Mouse (Mus musculus) forebrain, embryonic 15.5 days (tissue): Measurements from ENCODE around the gene Plekhd1. TPM values are rescaled to one million over a fixed set of nuclear protein-coding genes. Genes with fewer than 3 reads are reported as not detected.

Experiments used
- ATAC-seq: fragments of 200-750 bp; cut with Nextera tagmentation; replicated peaks from 2 replicates; pipeline ENCODE4 v1.8.0; 2017; ENCODE audit warnings: mild to moderate bottlenecking, moderate TSS enrichment, moderate library complexity
- H3K27ac ChIP-seq: fragments of 300-500 bp; sonication (generic); replicated peaks from 2 replicates; pipeline ENCODE4 v1.5.1; 2015; ENCODE audit warnings: mild to moderate bottlenecking, inconsistent platforms
- H3K27me3 ChIP-seq: fragments of 300-500 bp; sonication (generic); 2 replicates; pipeline ENCODE4 v1.6.1; 2015; ENCODE audit warnings: inconsistent platforms
- H3K36me3 ChIP-seq: fragments of 300-500 bp; sonication (generic); 2 replicates; pipeline ENCODE4 v1.6.1; 2015; ENCODE audit warnings: mild to moderate bottlenecking, inconsistent platforms
- H3K4me1 ChIP-seq: fragments of 300-500 bp; sonication (generic); 2 replicates; pipeline ENCODE4 v1.6.1; 2015; ENCODE audit warnings: inconsistent platforms
- H3K4me2 ChIP-seq: fragments of 300-500 bp; sonication (generic); replicated peaks from 2 replicates; pipeline ENCODE4 v1.6.1; 2015; ENCODE audit warnings: mild to moderate bottlenecking, inconsistent platforms
- H3K4me3 ChIP-seq: fragments of 300-500 bp; sonication (generic); 2 replicates; pipeline ENCODE4 v1.5.1; 2015; ENCODE audit warnings: mild to moderate bottlenecking, inconsistent platforms
- H3K9ac ChIP-seq: fragments of 300-500 bp; sonication (generic); replicated peaks from 2 replicates; pipeline ENCODE4 v1.6.1; 2015; ENCODE audit warnings: mild to moderate bottlenecking, inconsistent platforms
- H3K9me3 ChIP-seq: fragments of 300-500 bp; sonication (generic); 2 replicates; pipeline ENCODE4 v1.6.1; 2016; ENCODE audit warnings: inconsistent platforms
- WGBS: fragments of 180-500 bp; shearing (Covaris S2); methylation state at CpG from one replicate; pipeline ENCODE4 v1.1.7; 2015; ENCODE audit warnings: mixed read lengths; 5-methylcytosine and 5-hydroxymethylcytosine counted together
- polyA plus RNA-seq: library from polyadenylated mRNA; unstranded; fragments of >200 nt; fragmentation: Nextera tagmentation; extraction: Ambion mirVana; gene quantifications from 2 replicates; pipeline ENCODE4 v1.2.1, GENCODE M21; 2015

The Plekhd1 gene
- polyA plus RNA-seq: 0.46 and 0.89 TPM in 2 replicates

DNA sequence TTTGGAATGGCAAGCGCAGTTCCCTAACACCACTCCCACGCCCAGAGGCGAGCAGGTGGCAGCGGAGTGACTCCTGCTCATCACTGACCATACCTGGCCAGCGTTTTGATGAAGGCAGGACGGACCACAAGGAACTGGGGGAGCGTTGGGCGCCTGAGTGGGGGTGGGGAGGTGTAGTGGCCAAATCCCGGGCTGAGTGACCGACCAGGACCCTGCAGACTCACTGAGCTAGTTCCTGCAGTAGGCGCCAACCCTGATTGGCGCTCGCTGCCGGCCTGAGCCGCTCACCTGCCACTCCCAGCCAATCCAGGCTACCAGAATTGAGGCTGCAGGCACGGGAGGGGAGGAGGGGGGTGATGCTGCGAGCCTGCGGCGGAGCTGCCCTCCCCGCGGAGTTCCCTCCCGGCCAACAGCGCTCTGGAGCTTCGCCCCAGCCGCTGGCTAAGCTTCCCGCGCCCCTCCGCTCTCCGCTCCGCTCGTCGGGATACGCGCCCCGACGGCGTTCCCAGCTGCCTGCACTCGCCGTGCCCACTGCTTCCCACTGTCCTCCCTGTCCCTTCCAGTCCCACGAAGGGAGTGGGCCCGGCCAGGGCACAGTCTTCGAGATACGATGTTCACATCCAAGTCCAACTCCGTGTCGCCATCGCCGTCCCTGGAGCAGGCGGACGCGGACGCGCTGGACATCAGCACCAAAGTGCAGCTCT lies at the start of gene Plekhd1:
TSS of gene Plekhd1 (plus strand) at position 323 of the 704 bp plus-strand sequence.
- Histone ChIP-seq H3K4me2 (peak within 1 kb of the TSS; percentile 52), H3K27me3 (peaks cover 42% of the 10 kb centered on the region), H3K9me3 (no peaks in the 10 kb centered on the region), H3K27ac (no peak within 1 kb of the TSS), H3K4me1 (peaks cover 22% of the 10 kb centered on the region), H3K9ac (peak within 1 kb of the TSS; percentile 14; the same call in 1 of the 2 replicates), H3K4me3 (peak within 1 kb of the TSS; percentile 36), H3K36me3 (no peaks in the 10 kb centered on the region)
- WGBS: 1% methylated on average over 48 of the region's 52 CpGs
- ATAC-seq: peak; percentile 62; the same call in 1 of the 2 replicates

DNA sequence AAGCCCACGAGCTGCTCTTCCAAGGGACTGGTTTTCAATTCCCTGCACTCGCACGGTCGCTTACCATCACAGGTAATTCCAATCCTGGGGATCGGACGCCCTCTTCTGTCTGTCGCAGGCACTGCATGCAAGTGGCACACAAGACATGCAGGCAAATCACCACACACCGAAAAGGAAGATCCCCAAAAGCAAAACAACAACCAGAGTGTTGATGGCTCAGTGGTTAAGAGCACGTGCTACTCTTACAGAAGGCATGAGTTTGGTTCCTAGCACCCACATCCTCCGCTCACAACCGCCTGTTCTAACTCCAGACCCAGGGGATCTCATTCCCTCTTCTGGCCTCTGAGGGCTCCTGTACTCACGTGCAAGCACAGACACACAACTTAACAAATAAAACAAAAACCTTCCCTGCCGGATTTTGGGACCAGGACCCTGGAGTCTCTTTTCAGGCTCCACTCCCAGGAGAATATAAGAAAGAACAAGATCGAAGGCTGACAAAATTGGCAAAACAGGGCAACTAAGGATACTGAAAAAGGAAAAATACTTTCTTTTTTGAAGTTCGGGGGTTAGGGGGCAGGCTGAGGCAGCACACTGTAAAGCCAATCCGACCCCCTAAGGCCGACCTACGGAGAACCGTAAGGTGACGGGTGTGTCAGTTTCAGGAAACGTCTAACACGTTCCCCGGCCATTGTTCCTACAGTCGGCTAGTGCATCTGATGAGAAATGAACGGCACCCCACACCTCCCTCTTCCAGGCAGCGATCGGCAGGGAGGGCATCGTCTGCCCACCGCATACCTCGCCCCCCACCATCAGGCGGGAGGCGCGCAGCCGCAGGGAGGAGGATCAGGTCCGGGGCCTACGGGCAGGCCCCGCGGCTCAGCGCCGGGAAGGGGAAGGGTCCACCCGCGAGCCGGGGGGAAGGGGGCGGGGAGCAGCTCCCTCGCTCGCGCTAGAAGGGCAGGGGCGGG lies 49.4 kb upstream of the Plekhd1 start:
- Histone ChIP-seq H3K27me3 (no peaks in the 10 kb centered on the region), H3K9ac (peak overlapping the region; percentile 83), H3K36me3 (peaks cover 39% of the 10 kb centered on the region), H3K4me2 (peak overlapping the region; percentile 87), H3K9me3 (no peaks in the 10 kb centered on the region), H3K27ac (peak overlapping the region; percentile 94), H3K4me1 (peaks cover 55% of the 10 kb centered on the region), H3K4me3 (peak overlapping the region; percentile 63)
- ATAC-seq: no peak; the same call in 1 of the 2 replicates
- WGBS: 3% methylated on average over 42 of the region's 48 CpGs

DNA sequence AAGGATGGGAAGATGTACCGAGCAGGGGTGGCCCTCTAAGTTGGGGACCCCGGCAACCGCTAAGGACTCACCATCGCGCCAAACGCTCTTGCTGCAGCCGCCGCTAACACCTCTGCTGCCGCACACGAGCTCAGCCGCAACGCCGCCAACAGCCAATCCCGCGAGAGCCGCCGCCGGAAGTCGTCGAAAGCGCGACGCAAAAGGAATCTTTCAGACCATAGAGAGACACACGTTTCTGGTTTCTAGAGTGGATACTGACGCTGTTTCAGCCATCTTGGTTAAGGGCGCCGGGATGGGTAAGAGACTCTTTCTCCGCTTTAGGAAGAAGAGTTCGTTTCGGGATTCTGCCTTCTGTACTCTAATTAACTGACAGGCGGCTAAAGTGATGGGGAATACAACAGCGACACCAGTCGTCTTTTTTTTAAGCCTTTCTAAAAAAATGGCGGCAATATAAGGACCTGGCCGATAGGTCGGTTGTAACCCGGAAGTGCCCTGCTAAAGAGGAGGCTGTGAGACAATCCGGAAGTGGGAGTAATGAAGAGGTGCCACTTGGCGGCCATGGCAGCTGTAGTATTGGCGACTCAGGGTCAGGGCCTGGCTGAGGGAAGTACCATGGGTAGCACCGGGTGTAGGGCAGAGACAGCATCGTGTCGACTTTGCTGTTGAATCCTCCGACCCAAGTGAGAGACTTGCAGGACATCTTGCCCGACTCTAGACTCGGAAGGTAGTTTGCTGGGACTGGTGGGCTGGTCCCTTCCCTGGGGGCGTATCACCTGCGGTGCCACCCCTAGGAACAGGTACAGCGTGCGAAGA lies 48.5 kb upstream of the Plekhd1 start, which contains the start of the genes Slc39a9 and Erh:
TSS of gene Slc39a9 (plus strand) at position 191 of the 813 bp plus-strand sequence.
TSS of gene Erh (minus strand) at position 649 of the 813 bp plus-strand sequence.
- peak; percentile 98 for ATAC-seq
- Histone ChIP-seq H3K36me3 (peaks cover 30% of the 10 kb centered on the region), H3K4me2 (peak within 1 kb of the TSS; percentile 87), H3K9me3 (no peaks in the 10 kb centered on the region), H3K27ac (peak within 1 kb of the TSS; percentile 94), H3K4me1 (peaks cover 64% of the 10 kb centered on the region), H3K4me3 (peak within 1 kb of the TSS; percentile 63), H3K27me3 (no peaks in the 10 kb centered on the region), H3K9ac (peak within 1 kb of the TSS; percentile 83)
- WGBS: under 1% methylated on average over 50 of the region's 50 CpGs

DNA sequence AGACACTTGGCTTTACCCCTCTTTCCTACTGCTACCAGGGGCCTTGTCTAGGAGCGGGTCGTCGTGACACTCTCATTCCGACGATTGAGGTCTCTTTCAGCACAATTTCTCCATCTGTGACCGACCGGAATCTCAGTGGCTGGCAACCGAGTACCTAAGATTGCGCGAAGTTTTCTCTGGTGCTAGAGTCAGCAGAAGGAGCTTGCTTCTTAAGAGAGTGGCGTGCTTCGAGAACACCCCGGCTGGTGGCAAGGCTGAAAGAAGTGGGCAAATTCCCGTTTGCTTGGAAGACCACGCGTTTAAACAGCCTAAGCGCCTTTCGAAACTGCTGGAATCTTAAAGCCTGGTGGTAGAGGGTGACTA lies 47.9 kb upstream of the Plekhd1 start:
- no peak for ATAC-seq
- Histone ChIP-seq H3K27ac (0 out of 2 replicates have a peak overlapping the region, but pooled peaks have one; percentile 94), H3K36me3 (peaks cover 24% of the 10 kb centered on the region), H3K9ac (peak overlapping the region; percentile 83), H3K4me1 (peaks cover 64% of the 10 kb centered on the region), H3K27me3 (no peaks in the 10 kb centered on the region), H3K4me2 (peak overlapping the region; percentile 76), H3K9me3 (no peaks in the 10 kb centered on the region), H3K4me3 (peak overlapping the region; percentile 63)
- 8% methylated on average over 18 of the region's 18 CpGs for WGBS

DNA sequence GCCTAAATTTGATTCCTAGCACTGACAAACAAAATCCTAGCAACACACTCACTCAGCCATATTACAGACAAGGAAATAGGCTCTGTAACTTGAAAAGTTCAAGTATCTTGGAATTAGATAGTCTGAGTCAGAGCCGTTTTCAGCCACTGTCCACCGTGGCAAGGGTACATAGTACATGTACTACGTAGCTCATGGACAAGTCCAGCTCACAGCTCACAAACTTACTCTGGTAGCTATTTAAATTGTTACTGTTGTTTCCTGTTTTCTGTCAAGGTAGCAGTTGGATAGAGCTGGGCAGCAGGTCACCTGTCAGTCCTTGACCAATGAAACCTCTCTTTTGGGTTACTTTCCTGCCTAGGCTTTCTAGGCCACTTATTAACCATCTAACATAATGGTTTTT lies 46.0 kb upstream of the Plekhd1 start:
- no peak for ATAC-seq
- 96% methylated on average over 3 of the region's 3 CpGs for WGBS
- H3K9me3 ChIP-seq: no peaks in the 10 kb centered on the region
- H3K4me3 ChIP-seq: no peak overlapping the region
- peak overlapping the region; percentile 76 for H3K4me2 ChIP-seq
- H3K9ac ChIP-seq: no peak overlapping the region
- peaks cover 6% of the 10 kb centered on the region; the same call in 1 of the 2 replicates for H3K36me3 ChIP-seq
- H3K27me3 ChIP-seq: no peaks in the 10 kb centered on the region
- peaks cover 57% of the 10 kb centered on the region for H3K4me1 ChIP-seq
- no peak overlapping the region for H3K27ac ChIP-seq

DNA sequence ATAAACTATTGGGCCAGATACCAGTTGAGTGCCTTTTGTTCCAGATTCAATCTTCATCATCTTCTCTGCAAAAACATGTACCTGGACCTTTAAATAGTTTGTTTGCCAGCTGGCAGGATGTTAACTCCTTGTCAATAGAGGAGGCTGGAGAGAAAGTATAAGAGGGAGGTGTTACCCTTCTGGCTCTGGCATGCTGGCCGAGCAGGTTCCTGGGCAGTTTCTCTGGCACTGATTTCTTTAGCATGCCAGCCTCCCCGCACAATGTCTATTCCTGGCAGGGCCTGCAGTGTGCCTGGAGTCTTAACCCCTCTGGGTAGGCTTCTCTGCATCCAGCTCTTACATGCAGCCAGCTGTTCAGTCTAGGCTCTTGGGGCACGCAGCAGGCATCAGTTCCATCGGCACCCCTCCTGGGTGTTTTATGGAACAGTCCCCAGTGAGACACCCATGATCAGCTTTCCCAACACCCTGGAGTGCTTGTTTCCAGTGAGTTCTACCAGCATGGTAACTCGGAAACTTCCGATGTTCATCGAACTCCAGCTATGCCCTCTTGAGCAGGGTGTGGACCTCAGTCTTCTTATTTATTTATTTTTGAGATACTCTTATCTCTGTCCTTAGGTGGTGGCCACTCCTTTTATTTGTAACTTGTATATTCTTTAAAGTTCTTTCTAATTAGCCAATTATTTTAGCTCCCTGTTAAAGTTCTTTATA lies 38.3 kb upstream of the Plekhd1 start:
- Histone ChIP-seq H3K36me3 (no peaks in the 10 kb centered on the region), H3K4me1 (peaks cover 11% of the 10 kb centered on the region), H3K4me2 (no peak overlapping the region), H3K9ac (no peak overlapping the region), H3K27me3 (no peaks in the 10 kb centered on the region), H3K9me3 (no peaks in the 10 kb centered on the region), H3K27ac (no peak overlapping the region), H3K4me3 (no peak overlapping the region)
- ATAC-seq: no peak
- WGBS: 90% methylated on average over 7 of the region's 7 CpGs

DNA sequence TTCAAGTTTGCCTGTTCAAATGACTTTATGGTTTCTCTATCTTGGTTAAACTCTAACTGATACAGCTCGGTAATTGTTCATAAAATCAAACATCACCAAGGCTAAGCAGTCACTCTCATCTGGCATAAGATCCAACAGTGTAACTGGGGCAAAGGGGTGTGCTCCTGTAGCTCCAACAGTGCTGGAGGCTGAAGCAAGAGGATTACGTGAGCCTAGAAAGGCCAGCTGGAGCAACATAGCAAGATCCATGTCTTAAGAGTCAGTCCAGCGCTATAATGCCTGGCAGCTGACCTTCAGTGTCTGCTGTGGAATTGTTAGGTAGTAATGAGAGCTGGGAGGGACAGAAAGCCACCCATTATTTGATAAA lies 37.7 kb upstream of the Plekhd1 start:
- no peaks in the 10 kb centered on the region for H3K36me3 ChIP-seq
- no peak overlapping the region for H3K4me2 ChIP-seq
- no peak overlapping the region for H3K27ac ChIP-seq
- H3K4me3 ChIP-seq: no peak overlapping the region
- peaks cover 15% of the 10 kb centered on the region for H3K4me1 ChIP-seq
- no peak for ATAC-seq
- H3K9me3 ChIP-seq: no peaks in the 10 kb centered on the region
- WGBS: 89% methylated on average over 3 of the region's 3 CpGs
- H3K9ac ChIP-seq: no peak overlapping the region
- no peaks in the 10 kb centered on the region for H3K27me3 ChIP-seq

DNA sequence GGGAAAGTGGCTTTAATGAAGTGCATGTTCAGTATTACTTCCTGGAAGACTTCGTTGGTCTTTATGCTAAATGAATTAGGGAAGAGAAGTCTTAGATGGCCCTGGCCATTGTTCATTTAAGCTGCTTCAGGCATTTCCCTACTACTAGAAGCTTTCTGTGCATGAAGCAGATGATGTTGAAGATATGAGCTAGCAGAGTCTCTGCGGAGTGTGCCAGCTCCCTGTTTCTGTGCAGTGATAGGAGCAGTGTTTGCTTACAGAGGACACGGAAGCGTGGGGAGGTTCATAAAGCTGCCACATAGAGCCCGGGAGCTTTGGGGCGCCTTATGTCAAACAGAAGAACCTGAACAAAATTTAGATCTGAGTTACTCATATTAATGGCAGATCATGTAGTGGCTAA lies 33.7 kb upstream of the Plekhd1 start:
- WGBS: 80% methylated on average over 6 of the region's 6 CpGs
- Histone ChIP-seq H3K27ac (no peak overlapping the region), H3K4me1 (peaks cover 16% of the 10 kb centered on the region), H3K36me3 (0 out of 2 replicates have a peak, but pooled peaks cover 6% of the 10 kb centered on the region), H3K9ac (no peak overlapping the region), H3K4me3 (no peak overlapping the region), H3K4me2 (no peak overlapping the region), H3K9me3 (no peaks in the 10 kb centered on the region), H3K27me3 (no peaks in the 10 kb centered on the region)
- no peak for ATAC-seq

DNA sequence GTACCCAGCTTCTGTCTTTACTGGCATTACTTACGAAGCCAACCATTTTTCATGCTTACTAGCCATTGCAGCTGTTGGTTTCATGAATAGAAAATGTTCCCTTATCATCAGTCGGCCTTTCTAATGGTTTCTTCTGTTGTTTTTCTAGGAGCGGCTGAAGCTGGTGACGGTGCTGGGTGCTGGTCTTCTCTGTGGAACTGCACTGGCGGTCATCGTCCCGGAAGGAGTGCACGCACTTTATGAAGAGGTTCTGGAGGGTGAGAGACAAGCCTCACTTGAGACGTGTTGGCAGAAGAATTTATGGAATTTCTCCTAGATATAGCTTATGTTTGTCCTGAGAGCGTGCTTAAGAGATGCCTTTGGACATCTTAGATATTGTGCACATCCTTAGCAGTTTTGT lies 30.1 kb upstream of the Plekhd1 start:
- Histone ChIP-seq H3K27me3 (no peaks in the 10 kb centered on the region), H3K4me1 (peaks cover 11% of the 10 kb centered on the region), H3K9me3 (no peaks in the 10 kb centered on the region), H3K36me3 (peaks cover 15% of the 10 kb centered on the region; the same call in 1 of the 2 replicates), H3K4me3 (no peak overlapping the region), H3K9ac (no peak overlapping the region), H3K27ac (no peak overlapping the region), H3K4me2 (no peak overlapping the region)
- no peak for ATAC-seq
- WGBS: 95% methylated on average over 10 of the region's 10 CpGs

DNA sequence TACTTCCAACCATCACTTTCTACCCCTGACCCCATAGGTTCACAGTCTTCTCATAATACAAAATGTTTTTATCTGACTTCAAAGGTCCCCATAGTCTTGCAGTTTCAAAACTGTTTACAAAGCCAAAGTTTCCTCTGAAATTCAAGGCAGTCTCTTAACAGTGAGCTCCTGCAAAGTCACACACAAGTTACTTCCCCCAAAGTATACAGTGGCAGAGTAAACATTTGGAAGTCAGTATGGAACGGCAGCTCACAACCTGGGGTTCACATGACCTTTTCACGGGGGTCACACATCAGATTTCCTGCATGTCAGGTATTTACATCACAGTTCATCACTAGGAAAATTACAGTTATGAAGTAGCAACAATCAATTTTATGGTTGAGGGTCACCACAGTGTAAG lies 28.5 kb upstream of the Plekhd1 start:
- Histone ChIP-seq H3K9me3 (no peaks in the 10 kb centered on the region), H3K4me1 (peaks cover 6% of the 10 kb centered on the region), H3K4me2 (no peak overlapping the region), H3K27ac (no peak overlapping the region), H3K9ac (no peak overlapping the region), H3K36me3 (peaks cover 20% of the 10 kb centered on the region; the same call in 1 of the 2 replicates), H3K4me3 (no peak overlapping the region), H3K27me3 (no peaks in the 10 kb centered on the region)
- no peak for ATAC-seq
- WGBS: 92% methylated on average over 2 of the region's 2 CpGs

DNA sequence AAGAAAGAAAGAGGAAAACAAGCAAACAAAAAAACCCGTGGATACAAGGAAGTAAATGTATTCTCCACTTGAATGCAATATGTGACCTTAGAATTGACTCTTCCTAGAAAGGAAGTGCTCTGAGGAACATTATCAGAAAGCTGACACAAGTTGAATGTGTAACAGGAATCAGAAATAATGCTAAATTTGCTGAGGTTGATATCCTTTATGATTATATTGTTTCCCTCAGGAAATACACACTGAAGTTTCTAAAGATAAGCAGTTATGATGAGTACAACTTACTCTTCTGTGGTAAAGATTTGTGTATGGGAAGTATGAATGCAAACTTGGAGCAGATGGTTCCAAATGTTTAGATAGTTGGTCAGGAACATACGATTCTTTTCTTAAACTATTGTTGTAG lies 24.0 kb upstream of the Plekhd1 start:
- Histone ChIP-seq H3K4me1 (no peaks in the 10 kb centered on the region), H3K9me3 (no peaks in the 10 kb centered on the region), H3K4me3 (no peak overlapping the region), H3K36me3 (peaks cover 17% of the 10 kb centered on the region), H3K27ac (no peak overlapping the region), H3K9ac (no peak overlapping the region), H3K27me3 (no peaks in the 10 kb centered on the region), H3K4me2 (no peak overlapping the region)
- WGBS: 77% methylated on average over 2 of the region's 2 CpGs
- no peak for ATAC-seq
